Mouse (Mus musculus): ENCODE data around the gene Gm6993.

Gm6993 gene

DNA sequence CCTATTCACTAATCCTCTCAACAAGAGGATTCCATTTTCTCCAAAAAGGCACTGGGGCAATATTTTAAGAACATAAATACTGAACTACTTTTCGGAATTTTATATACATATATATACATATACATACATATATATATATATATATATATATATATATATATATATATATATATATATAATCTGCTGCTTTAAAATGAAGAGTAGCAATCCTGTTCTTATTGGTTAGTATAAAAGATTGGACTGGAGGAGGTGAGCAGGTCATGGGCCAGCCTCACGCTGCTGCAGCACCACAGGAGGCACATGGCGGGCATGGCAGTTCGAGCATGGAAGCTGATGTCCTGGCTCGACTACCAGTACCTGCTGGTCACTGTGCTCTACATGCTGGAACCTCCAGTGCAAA is at the start of gene Gm6993:
Gm6993 (plus strand) TSS at position 301 of the 400 bp plus-strand sequence.
- in situ Hi-C loops (cut with MboI, MseI) = no loop called here

DNA sequence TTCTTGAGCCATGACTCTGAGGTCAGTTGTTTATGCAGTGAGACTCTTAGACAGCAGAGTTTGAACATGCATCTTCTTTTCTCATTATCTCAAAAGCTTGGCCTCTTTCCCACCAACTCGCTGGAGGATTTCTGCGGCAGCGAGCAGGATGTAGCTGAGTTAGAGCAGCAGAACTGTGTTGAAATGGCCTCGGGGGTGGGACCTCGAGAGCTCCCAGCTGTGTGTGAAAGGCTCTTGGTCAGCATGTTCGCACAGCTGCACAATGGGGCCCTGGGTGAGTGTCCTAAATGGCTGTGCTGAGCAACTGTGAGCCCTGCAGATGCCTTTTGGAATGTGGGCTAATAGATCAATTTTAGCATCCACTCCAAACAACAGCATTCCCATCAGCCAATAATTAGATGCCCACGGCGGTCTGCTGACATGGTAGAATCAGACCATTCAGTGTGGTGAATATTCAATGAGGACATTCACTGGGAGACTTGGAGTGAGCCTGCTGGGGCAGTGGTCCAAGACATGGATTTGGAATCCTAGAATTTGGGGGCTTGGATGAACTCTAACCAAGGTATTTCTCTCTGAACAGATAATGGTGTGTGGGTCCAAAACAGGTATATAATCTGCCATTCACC is 49.1 kb upstream of the Gm6993 start:
- in situ Hi-C loops (cut with MboI, MseI) = no loop called here

DNA sequence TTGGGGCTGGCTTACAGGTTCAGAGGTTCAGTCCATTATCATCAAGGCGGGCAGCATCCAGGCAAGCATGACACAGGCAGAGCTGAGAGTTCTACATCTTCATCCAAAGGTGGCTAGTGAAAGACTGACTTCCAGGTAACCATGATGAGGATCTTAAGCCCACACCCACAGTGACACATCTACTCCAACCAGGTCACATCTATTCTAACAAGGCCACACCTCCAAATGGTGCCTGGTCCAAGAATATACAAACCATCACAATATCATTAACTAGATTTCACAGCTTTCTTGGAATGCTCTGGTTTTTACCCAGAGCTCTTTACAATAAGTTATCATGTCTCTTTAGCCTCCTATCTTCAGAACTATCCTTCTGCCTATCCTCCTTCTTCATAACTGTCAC is 38.1 kb upstream of the Gm6993 start:
- in situ Hi-C loops (cut with MboI, MseI) = no loop called here

DNA sequence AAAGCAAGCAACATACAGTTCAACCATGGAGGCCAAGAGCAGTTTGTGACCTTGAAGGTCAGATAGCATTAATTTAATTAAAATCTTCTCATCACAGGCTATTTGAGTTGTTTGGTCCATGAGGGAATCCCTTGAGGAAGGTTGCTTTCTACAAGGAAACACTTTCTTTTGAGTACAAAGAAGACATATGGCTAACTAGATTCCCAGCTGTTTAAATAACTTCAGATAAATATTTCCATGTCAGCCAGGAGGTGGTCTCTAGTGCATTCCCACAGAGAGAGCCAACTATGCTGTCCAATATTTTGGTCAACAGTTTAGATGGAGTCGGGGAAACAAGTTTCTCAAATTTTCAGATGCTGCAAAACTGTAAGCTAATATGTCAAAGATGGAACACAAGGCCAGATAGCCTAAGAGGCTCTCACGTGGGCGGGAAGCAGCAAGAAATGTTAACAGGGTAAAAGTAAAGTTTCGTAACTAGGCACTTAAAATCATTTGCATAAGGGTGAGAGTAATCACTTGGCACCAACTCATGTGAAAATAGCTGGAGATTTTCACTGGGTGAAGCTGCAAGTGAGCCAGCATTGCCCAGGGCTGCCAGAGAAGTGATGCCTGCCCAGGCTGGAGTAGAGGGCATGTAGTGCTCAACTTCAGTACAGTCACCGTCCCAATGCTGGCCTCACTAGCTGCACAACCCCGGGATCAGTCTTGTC is 36.7 kb upstream of the Gm6993 start:
- in situ Hi-C loops (cut with MboI, MseI) = no loop called here

DNA sequence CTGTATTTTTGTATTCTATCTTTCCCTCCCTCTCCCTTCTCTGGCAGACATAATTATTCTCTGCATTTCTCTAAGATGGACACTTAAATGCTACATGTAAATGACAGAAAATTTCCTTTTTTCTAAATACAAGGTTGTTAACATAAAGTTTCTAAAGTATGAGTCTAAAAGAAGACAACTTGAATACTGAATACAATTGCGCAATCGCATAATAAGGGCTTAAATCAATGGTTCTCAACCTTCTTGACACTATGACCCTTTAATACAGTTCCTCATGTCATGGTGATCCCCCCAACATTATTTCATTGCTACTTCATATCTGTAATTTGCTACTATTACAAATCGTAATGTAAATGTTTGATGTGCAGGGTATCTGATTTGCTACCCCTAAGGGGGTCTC is 35.7 kb upstream of the Gm6993 start:
- in situ Hi-C loops (cut with MboI, MseI) = no loop called here

DNA sequence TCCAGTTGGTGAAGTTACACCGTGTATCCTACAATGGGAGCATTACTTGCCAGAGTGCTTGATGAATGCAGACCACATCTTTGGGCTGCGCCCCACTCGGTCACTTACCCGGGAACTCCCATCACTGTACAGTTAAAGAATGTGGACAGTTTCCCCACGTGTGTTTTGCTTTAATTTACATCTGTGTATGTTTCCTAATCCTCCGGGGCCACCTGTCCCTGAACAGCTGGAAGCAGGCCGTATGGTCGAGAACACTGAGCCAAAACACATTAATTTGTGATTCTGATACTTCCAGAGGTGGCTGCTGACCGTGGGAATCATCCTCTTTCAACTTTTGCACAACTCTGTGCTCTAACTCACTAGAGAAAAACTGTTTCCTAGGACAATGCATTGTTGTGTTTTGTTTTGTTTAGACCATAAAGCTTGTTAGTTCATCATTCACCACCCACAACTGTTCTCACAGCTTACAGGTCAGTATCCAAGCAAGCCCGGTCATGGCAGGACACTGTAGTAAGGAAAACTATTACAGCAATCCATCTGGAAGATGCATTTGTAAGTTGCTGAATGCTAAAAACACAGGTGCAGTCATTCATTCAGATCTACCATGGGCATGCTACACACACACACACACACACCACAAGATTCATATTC is 34.5 kb upstream of the Gm6993 start:
- in situ Hi-C loops (cut with MboI, MseI) = no loop called here

DNA sequence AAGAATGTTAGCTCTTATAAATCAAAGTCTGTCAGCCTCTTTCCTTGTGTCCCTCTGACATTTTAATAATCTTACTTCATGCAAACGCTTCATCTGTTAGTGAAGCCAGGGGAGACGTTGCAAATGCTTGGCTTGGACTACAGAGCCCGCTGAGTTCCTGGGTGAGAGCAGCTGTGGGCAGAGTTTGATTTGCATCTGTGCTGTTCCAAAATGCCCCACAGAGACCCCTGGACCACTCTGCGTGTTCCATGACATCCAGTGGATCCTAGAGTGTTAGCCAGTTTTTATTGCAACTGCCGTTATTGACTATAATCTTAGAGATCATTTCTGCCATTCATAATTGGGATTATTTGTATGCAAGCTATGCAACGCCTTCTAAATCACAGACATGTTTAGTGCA is 31.8 kb upstream of the Gm6993 start:
- in situ Hi-C loops (cut with MboI, MseI) = no loop called here

DNA sequence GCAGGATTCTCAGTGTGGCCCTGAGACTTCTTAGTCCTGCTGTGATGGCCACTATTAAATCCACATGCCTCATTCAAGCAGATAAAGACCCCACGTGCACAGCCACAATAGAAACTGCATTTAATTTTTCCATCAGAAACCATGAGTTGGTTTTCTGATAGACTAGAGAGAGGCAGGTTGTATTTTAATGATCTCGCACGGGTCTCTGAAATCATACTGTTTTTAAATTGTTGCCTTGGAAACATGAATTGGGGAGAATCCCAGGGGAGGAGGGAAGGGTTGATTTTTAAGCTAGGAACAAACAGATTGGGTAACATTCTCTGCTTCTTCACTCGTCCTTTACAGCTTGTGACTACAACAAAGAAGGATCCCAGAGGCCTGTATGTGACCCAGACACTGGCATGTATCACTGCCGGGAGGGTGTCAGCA is 31.2 kb upstream of the Gm6993 start:
- in situ Hi-C loops (cut with MboI, MseI) = no loop called here

DNA sequence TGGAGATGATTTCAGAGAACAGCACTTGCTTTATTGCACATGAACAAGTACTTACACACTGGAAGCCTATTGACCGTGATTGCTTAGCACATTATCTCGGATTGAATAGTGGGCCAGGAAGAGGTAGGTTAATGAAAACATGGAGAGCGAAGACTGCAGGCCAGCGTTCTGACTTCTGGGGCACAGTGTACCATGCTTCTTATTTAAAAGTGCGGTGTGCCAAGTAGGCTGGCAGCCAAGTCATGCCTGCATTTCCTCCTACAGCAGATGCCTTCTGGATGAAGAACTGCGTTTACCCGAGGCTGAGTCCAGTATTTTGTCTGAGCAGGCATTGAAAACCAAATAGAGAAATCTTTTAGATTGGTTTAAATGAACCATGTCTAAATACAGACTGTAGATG is 27.0 kb upstream of the Gm6993 start:
- in situ Hi-C loops (cut with MboI, MseI) = no loop called here

DNA sequence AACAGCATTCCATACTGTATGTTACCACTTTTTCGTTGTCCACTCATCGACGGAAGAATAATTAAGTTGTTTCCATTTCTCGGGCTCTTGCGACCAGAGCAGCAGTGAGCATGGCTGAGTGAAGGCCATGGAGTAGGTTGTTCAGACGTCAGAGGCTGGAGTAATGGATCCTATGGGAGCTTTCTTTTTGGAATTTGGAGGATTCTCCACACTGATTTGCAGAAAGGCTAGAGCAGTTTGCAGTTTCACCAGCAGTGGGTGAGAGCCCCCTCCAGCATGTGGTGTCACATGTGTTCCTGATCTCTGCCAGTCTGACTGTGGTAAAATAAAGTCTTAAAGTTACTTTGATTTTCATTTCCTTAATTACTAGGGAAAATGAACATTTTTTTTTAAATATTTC is 25.6 kb upstream of the Gm6993 start:
- in situ Hi-C loops (cut with MboI, MseI) = no loop called here

DNA sequence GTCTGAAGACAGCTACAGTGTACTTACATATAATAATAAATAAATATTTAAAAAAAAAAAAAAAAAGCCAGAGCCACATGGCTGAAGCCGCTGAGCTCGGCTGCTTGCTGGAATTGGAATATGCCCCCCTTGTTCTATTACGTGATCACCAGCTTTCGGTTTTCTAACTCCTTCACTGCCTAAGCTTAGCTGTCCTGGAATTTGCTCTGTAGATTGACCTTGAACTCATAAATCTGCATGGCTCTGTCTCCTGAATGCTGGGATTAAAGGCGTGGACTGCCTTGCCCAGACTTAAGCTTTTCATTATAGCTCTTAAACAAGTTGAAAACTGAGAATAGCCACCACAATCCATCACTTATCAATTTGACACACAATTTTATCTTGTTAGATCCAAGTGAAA is 23.3 kb upstream of the Gm6993 start:
- in situ Hi-C loops (cut with MboI, MseI) = no loop called here

DNA sequence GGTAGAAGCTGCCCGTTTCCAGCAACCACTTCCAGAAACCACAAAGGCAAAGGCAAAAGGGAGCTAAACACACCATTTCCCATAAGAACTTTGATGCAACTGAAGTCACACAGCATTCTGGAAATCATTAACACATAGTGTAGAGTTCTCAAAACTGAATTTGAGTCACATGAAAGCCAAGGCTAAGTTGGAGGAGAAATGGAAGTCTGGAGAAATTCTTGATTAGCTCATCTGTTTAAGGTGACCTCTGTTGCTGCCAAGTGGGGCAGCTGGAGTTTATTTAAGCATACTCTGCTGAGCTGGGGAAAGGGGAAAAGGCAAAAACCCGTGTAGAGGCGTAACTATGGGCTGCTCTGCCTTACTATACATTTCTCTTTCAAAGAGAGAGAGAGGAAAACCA is 21.8 kb upstream of the Gm6993 start:
- in situ Hi-C loops (cut with MboI, MseI) = no loop called here

DNA sequence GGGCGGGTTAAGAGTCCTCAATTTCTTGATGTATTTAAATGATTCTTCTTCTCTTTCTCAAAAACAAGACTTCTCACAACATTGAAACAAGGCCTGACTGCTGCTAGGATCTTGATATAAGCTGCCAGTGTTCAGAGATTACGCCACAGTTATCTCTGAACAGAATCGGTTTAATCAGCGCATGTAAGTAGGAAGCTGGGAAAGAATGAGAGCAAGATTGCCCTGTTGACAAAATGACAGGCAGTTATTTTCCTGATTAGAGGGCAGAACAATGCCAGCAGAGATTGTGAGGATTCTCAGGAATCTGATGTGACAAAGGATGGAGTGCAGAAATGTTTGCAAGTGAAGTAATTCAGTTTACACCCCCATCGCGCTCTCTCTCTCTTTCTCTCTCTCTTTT is 19.0 kb upstream of the Gm6993 start:
- in situ Hi-C loops (cut with MboI, MseI) = no loop called here

DNA sequence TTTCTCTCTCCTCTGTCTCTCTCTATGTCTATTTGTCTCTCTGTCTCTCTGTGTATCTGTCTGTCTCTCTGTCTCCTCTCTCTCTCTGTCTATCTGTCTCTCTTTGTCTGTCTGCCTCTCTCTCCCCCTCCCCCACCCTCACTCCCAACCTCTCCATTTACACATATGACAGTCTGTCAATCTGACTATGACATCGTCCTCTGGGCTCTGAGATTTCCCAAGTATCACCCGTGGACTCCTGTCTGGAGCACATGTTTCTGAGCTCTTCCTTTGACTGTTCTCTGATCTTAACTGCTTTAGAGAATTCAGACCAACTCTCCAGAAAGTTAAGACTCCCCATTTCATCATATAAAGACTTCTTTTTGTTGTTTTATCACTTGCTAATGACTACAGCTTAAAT is 18.3 kb upstream of the Gm6993 start:
- in situ Hi-C loops (cut with MboI, MseI) = no loop called here

DNA sequence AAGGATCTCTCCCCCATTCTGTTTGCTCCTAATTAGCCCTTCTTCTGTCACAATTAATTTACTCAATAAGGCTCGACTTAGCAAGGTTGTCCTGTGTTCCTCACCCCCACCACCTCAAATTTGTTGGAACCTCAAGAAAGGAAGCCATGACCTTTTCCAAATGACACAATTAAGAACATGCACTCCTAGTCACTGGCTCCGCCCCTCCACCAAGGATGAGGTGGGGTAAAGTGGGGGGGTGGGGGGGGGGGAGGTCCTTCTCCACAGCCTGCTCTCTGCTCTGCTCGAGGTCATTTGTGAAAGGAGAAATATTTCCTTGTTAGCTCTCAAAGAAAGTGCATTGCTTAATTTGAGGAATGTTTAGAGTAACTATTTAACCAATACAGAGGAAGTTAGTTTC is 17.8 kb upstream of the Gm6993 start:
- in situ Hi-C loops (cut with MboI, MseI) = no loop called here

DNA sequence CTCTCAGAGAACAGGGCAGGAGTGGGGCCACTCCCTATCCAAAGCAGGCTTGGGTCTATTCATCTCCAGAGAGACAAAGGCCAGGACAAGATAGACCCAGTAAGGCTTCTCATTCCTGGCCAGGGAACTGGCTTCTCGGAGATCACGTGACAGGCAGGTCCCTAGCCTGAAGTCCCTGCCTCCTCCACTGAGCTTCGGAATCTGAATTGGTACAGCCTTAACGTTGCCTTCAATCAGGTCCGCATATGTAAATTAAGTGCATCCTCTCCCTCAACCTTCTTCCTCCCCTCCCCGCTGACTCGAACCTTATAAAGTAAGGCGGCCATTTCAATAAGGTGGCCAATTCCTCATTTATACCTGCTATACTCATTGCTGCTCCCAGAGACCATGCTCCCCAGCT is 15.1 kb upstream of the Gm6993 start:
- in situ Hi-C loops (cut with MboI, MseI) = no loop called here

DNA sequence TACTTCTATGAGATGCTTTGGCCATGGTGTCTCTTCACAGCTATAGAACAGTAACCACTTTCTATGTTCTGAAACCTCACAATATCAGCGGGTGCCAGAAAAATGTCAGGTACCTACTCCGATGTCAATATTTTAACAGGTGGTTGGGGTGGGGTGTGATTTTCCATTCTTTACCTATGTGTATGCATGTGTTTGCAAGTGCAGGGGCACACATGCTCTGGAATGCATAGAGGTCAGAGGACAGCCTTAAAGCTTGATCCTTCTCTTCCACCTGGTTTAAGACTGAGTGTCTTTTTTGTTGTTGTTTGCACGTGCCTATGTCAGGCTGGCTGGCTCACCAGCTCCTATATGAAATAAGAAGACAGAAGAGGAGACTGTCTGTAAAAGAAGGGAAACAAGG is 13.4 kb upstream of the Gm6993 start:
- in situ Hi-C loops (cut with MboI, MseI) = no loop called here

DNA sequence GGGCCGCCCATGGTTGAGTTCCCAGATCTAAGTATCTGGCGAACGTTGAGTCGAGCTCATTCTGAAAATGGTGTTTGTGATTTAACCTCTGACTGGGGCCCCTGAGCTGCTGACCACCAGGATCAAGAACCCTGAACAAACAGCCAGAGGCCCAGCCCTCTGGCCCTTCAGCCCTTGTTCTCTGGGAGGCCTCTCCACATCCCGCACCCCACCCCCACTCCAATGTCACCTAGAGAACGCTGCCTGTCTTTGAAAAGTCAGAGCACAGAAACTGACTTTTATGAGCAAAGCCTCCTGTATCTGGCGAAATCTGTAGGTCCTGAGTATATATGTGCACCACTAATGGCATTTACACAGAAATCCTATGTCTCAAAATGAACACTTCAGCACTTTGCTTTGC is 11.7 kb upstream of the Gm6993 start:
- in situ Hi-C loops (cut with MboI, MseI) = no loop called here

DNA sequence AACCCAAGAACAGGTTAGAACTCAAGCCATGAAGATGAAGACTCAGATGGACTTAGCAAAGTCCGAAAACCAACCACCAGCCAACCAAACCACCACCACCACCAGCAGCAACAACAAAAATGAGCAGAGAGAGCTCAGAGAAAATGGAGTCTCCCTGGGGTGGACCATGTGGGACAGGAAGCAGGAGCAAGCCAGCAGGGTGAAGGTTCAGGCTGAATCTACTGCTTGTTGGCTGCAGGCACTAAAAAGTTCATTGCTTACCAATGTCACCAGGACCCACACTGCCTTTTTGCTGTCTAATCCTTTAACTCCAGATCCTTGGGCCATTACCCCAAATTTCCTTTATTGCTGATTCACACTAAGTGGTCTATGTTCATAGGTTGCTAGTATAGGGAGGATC is 7.9 kb upstream of the Gm6993 start:
- in situ Hi-C loops (cut with MboI, MseI) = no loop called here

DNA sequence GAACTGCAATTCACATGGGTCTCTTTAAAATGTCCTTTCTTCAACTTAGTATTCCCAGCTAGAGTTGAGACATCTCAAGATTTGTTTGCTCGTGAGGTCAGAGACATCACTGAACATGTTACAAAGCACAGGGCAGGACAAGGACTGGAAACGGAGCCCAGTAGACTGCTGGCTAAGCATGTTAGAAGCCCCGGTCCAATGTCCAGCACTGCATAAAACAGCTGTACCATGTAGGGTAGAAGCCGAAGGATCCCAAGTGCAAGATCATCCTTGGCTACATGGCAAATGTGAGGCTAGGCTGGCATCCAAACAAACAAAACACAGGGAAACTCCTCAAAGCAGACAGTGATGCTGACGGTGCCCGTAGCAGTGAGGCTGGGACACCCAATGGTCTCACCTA is 5.6 kb upstream of the Gm6993 start:
- in situ Hi-C loops (cut with MboI, MseI) = no loop called here

DNA sequence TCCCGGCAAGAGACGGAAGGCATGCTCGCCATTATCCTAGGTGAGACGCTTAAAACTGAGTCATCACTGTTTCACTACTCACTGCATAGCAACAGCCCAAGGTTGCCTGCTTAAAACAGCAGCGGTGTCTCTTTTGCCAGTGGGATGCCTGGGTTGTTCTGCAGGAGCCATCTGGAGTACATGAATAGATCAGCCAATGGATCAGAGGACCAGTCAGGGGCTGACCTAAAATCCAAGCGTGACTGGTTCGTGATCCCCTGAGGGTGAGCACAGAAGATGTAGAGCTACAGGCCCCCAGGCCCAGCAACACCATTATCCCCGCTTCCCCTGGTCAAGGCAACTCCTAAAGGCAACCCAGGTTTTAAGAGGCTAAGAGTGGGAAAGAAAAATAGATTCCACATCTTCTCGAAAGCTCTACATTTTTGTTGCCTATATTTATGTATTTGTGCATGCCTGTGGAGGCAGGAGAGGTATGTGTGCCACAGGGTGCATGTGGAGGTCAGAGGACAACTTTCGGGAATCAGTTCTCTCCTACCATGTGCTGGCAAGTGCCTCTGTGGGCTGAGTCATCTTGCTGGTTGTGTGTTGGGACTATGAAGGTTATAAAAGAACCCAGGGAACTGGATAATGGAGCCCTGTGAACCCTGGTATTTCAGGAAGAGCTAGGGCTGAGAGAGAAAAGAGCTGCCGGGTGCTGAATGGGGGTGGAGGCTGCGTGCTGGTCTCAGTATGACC is 3.5 kb upstream of the Gm6993 start:
- in situ Hi-C loops (cut with MboI, MseI) = no loop called here

DNA sequence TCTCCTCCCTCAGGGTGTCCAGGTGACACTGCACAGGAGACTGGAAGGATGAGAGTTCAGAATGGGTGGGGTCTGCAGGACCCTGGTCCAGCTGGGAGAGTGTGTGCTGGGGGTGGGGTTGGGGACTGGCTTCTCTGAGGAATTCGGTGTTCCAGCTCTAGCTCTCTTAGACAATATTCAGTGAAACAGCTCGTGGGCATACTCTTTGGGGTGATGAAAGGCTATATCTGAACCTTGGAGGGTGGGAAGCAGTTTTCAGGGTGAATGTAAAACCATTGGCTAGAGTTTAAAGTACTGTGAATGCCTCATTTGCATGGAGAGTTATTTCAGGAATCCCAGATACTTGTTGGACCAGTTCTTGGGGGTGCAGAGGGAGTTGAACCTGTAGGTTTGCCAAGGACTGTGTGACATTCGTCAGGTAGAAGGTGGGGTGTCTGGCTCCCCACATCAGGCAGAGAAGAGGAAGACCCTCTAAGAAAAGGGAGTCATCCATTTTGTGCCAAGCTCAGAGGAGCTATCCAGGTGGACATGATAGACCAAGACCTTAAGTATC is 1.5 kb upstream of the Gm6993 start:
- in situ Hi-C loops (cut with MboI, MseI) = no loop called here
